Mouse (Mus musculus) thymus, adult 2 months (tissue): Measurements from ENCODE around the gene Me1. TPM values are rescaled to one million over a fixed set of nuclear protein-coding genes. Genes with fewer than 3 reads are reported as not detected.

ENCODE experiments used
- DNase-seq: peaks from one replicate; pipeline ENCODE4 v3.0.0; 2021
- H3K27ac ChIP-seq: fragments of 200-500 bp; 2 replicates; pipeline ENCODE4 v1.5.1; 2012; ENCODE audit warnings: low read length, control low read depth; ENCODE audit not compliant: control insufficient read depth, insufficient read depth
- H3K27me3 ChIP-seq: fragments of 200-500 bp; 2 replicates; pipeline ENCODE4 v1.6.1; 2012; ENCODE audit warnings: mild to moderate bottlenecking, low read length, moderate library complexity, mixed read lengths; ENCODE audit not compliant: control insufficient read depth, insufficient read depth
- H3K36me3 ChIP-seq: fragments of 200-500 bp; 2 replicates; pipeline ENCODE4 v1.6.1; 2012; ENCODE audit warnings: mild to moderate bottlenecking, low read length, moderate library complexity; ENCODE audit not compliant: control insufficient read depth, insufficient read depth
- H3K4me1 ChIP-seq: fragments of 200-500 bp; replicated peaks from 2 replicates; pipeline ENCODE4 v1.6.1; 2012; ENCODE audit warnings: low read length; ENCODE audit not compliant: control insufficient read depth, insufficient read depth
- H3K4me3 ChIP-seq: fragments of 200-500 bp; 2 replicates; pipeline ENCODE4 v1.5.1; 2012; ENCODE audit warnings: mild to moderate bottlenecking, low read length, control low read depth, moderate library complexity; ENCODE audit not compliant: control insufficient read depth, insufficient read depth
- CTCF ChIP-seq: fragments of 200-500 bp; IDR thresholded peaks from 2 replicates; pipeline ENCODE4 v1.5.1; 2012; ENCODE audit warnings: mild to moderate bottlenecking, control low read depth, low read length, moderate library complexity, borderline replicate concordance; ENCODE audit not compliant: control insufficient read depth, poor library complexity, insufficient read depth; ENCODE audit errors: extremely low read depth
- POLR2A ChIP-seq: fragments of 200-500 bp; IDR thresholded peaks from 2 replicates; pipeline ENCODE4 v1.6.1; 2012; ENCODE audit warnings: mild to moderate bottlenecking, low read length, control low read depth, moderate library complexity; ENCODE audit not compliant: control insufficient read depth, poor library complexity, insufficient read depth; ENCODE audit errors: extremely low read depth
- WGBS: fragments of 180-500 bp; shearing (Covaris S2); methylation state at CpG from one replicate; pipeline ENCODE4 v1.1.7; 2018; 5-methylcytosine and 5-hydroxymethylcytosine counted together
- polyA plus RNA-seq: library from polyadenylated mRNA; depleted of rRNA; stranded (reverse); fragments of >200 nt; gene quantifications from 2 replicates; pipeline ENCODE4 v1.2.3, GENCODE M21; 2012

The Me1 gene
- polyA plus RNA-seq, 1 experiment, result 24.6 TPM

- Histone ChIP-seq H3K4me1 (0 out of 2 replicates have a peak, but pooled peaks cover 5% of the 10 kb centered on the region), H3K27me3 (peaks cover 7% of the 10 kb centered on the region; the same call in 1 of the 2 replicates), H3K4me3 (no peak overlapping the region), H3K27ac (no peak overlapping the region), H3K36me3 (no peaks in the 10 kb centered on the region)
- no peak for DNase-seq
- WGBS, result 89% methylated on average over 7 of the region's 7 CpGs
- TF ChIP-seq CTCF (no peak), POLR2A (no peak)
Measured at GRCm38 (mm10) chr9:86694644-86695043, 1.1 kb downstream of the Me1 start.

- H3K4me3 ChIP-seq, result no peak overlapping the region
- H3K27me3 ChIP-seq, result peaks cover 7% of the 10 kb centered on the region; the same call in 1 of the 2 replicates
- no peak for DNase-seq
- H3K4me1 ChIP-seq, result 0 out of 2 replicates have a peak, but pooled peaks cover 5% of the 10 kb centered on the region
- H3K36me3 ChIP-seq, result no peaks in the 10 kb centered on the region
- TF ChIP-seq POLR2A (no peak), CTCF (no peak)
- WGBS, result 95% methylated on average over 6 of the region's 6 CpGs
- no peak overlapping the region for H3K27ac ChIP-seq
Measured at GRCm38 (mm10) chr9:86693935-86694334, 1.8 kb downstream of the Me1 start.

GRCm38 (mm10) chr9:86692676-86693075 is 3.1 kb downstream of the Me1 start:
- no peaks in the 10 kb centered on the region for H3K36me3 ChIP-seq
- 87% methylated on average over 3 of the region's 3 CpGs for WGBS
- H3K27ac ChIP-seq, result no peak overlapping the region
- TF ChIP-seq CTCF (no peak), POLR2A (no peak)
- no peak overlapping the region for H3K4me3 ChIP-seq
- 0 out of 2 replicates have a peak, but pooled peaks cover 5% of the 10 kb centered on the region for H3K4me1 ChIP-seq
- DNase-seq, result no peak
- H3K27me3 ChIP-seq, result peaks cover 7% of the 10 kb centered on the region; the same call in 1 of the 2 replicates

- no peak overlapping the region for H3K4me3 ChIP-seq
- H3K27me3 ChIP-seq, result peaks cover 7% of the 10 kb centered on the region; the same call in 1 of the 2 replicates
- H3K36me3 ChIP-seq, result no peaks in the 10 kb centered on the region
- 0 out of 2 replicates have a peak, but pooled peaks cover 5% of the 10 kb centered on the region for H3K4me1 ChIP-seq
- H3K27ac ChIP-seq, result no peak overlapping the region
- TF ChIP-seq POLR2A (no peak), CTCF (no peak)
- 91% methylated on average over 5 of the region's 5 CpGs for WGBS
- DNase-seq, result no peak
Measured at GRCm38 (mm10) chr9:86692251-86692650, 3.5 kb downstream of the Me1 start.

GRCm38 (mm10) chr9:86691101-86691500 is 4.7 kb downstream of the Me1 start:
- no peak for DNase-seq

GRCm38 (mm10) chr9:86683713-86684209 is 12.0 kb downstream of the Me1 start:
- WGBS, result 92% methylated on average over 8 of the region's 8 CpGs
- no peak for TF ChIP-seq POLR2A
- TF ChIP-seq CTCF, result no peak
- H3K4me3 ChIP-seq, result no peak overlapping the region
- H3K4me1 ChIP-seq, result no peaks in the 10 kb centered on the region; the same call in 1 of the 2 replicates
- no peaks in the 10 kb centered on the region for H3K27me3 ChIP-seq
- DNase-seq, result no peak
- H3K27ac ChIP-seq, result no peak overlapping the region
- H3K36me3 ChIP-seq, result no peaks in the 10 kb centered on the region

More at GRCm38 (mm10) chr9:86691101-86691500, 4.7 kb downstream of the Me1 start:
- Histone ChIP-seq H3K27ac (no peak overlapping the region), H3K27me3 (peaks cover 7% of the 10 kb centered on the region; the same call in 1 of the 2 replicates), H3K4me1 (0 out of 2 replicates have a peak, but pooled peaks cover 5% of the 10 kb centered on the region), H3K4me3 (no peak overlapping the region), H3K36me3 (no peaks in the 10 kb centered on the region)
- 94% methylated on average over 3 of the region's 3 CpGs for WGBS
- TF ChIP-seq POLR2A (no peak), CTCF (no peak)
